Mouse (Mus musculus) liver, adult 2 months (tissue): ENCODE results near the gene Bcan.

Experiments used
- CTCF ChIP-seq: fragments of 200-500 bp; IDR thresholded peaks from 2 replicates; pipeline ENCODE4 v1.5.1; 2011; ENCODE audit warnings: low read depth, low read length, control low read depth
- POLR2A ChIP-seq: fragments of 200-500 bp; IDR thresholded peaks from 2 replicates; pipeline ENCODE4 v1.6.1; 2011; ENCODE audit warnings: low read length, control low read depth; ENCODE audit not compliant: insufficient read depth; ENCODE audit errors: extremely low read depth

DNA sequence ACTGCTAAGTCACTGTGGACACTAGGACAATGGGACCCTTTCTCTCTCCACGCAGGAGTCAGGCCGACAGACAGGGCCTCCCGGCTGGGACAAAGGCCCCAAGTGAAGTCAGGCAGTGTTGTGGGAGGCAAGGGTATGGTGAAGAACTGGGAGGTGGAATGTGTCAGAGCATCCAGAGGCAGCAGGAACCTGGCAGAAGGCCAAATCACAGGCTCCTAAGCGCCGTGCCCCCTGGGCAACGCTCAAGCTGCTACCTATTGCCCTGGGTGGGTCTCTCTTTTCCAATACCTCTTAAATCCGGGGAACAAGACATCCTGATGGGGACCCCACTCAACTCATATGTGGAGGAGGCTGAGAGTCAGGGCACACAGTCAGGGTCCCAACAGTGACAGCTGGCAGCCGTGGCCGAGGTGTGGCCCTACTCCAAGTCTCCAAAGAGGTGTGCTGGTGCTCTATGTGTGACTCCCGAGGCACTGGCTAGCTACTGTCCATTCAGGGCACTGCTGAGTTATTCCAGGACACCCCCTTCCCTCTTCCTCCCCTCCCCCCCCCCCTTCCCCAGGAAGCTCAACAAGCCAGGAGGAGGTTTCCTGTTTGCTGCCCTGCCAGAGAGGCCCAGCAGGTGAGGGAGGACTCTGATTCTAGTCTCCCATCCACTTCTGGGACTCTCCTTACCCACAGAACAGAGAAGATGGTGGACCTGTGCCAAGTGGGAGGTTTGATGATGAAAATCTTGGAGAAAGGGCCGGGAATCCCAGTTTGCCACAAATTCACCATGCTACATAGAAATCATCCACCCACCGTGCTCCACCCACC, 14.3 kb downstream of the Bcan start:
- no peak for TF ChIP-seq POLR2A
- no peak for TF ChIP-seq CTCF
